8 mouse cellular contexts compared by ENCODE assay signal in genomic region chr17:23843812-23844273, GRCm38 (mm10). TPM values are rescaled to one million over a fixed set of nuclear protein-coding genes. Genes with fewer than 3 reads are reported as not detected.
A peak's percentile ranks its signal among the peaks of the same experiment; 100 is the strongest.
DNase-seq lines count a peak whose midpoint lies in the region; ATAC-seq and TF ChIP-seq lines count a peak whose summit lies in the region.

Gene Prss32, plus strand, starts transcription at chr17:23843855.
Gene Prss41, minus strand, starts transcription at chr17:23844172.

- intact Hi-C loops in left cerebral cortex, postnatal 25 days (cut with DNase I) = loop anchor here (5.0 kb wide), 1 partner anchor 72 kb away; the partner anchor contains the start of gene Flywch1

- peak within 1 kb of the TSS; percentile 24 for H3K4me3 ChIP-seq in heart, embryonic 13.5 days
- no peak within 1 kb of the TSS for H3K4me3 ChIP-seq in kidney, postnatal 0 days (replicated peaks; ENCODE audit: low read depth, low read length)
- H3K4me3 ChIP-seq in spleen, adult 2 months (ENCODE audit: extremely low read depth, insufficient read depth, insufficient read length) = no peak within 1 kb of the TSS

- H3K4me1 ChIP-seq in heart, embryonic 13.5 days = peaks cover 9% of the 10 kb centered on the region; the same call in 1 of the 2 replicates
- H3K4me1 ChIP-seq in kidney, postnatal 0 days (replicated peaks; ENCODE audit: insufficient read depth, low read length) = no peaks in the 10 kb centered on the region
- no peaks in the 10 kb centered on the region for H3K4me1 ChIP-seq in spleen, adult 2 months (ENCODE audit: control insufficient read depth, insufficient read depth, insufficient read length)

- peak; percentile 69 for TF ChIP-seq CTCF in kidney, postnatal 0 days (IDR thresholded peaks at IDR 0.05; ENCODE audit: low read depth)
- TF ChIP-seq CTCF in spleen, adult 2 months (IDR thresholded peaks at IDR 0.05; ENCODE audit: extremely low read depth, insufficient read depth, insufficient read length, insufficient replicate concordance) = peak; percentile 78; the same call in 1 of the 2 replicates

- no peak for TF ChIP-seq POLR2A in spleen, adult 2 months (IDR thresholded peaks at IDR 0.05; ENCODE audit: low read depth, low read length)

- WGBS in heart, embryonic 13.5 days = 7% methylated on average over 19 of the region's 19 CpGs
- 16% methylated on average over 19 of the region's 19 CpGs for WGBS in kidney, postnatal 0 days
- WGBS in spleen, adult 2 months = 32% methylated on average over 19 of the region's 19 CpGs

- peak; percentile 82 for ATAC-seq in CD4-positive, CD25-positive, alpha-beta regulatory T cell, adult 4 months
- ATAC-seq in heart, embryonic 13.5 days (ENCODE audit: extremely low read depth, insufficient number of reproducible peaks, low FRiP score, low TSS enrichment) = no peak
- ATAC-seq in kidney, postnatal 0 days (replicated peaks; ENCODE audit: low FRiP score, low read depth) = peak; percentile 40; the same call in 1 of the 2 replicates

- no peak within 1 kb of the TSS for H3K27ac ChIP-seq in heart, embryonic 13.5 days (replicated peaks)
- H3K27ac ChIP-seq in kidney, postnatal 0 days = no peak within 1 kb of the TSS
- H3K27ac ChIP-seq in spleen, adult 2 months (ENCODE audit: insufficient read depth, low read length) = no peak within 1 kb of the TSS

- H3K4me2 ChIP-seq in heart, embryonic 13.5 days = peak within 1 kb of the TSS; percentile 55
- peak within 1 kb of the TSS; percentile 25 for H3K4me2 ChIP-seq in kidney, postnatal 0 days (ENCODE audit: low read length)

- H3K9me3 ChIP-seq in heart, embryonic 13.5 days = no peaks in the 10 kb centered on the region
- H3K9me3 ChIP-seq in kidney, postnatal 0 days (replicated peaks; ENCODE audit: low read length) = no peaks in the 10 kb centered on the region

- H3K27me3 ChIP-seq in heart, embryonic 13.5 days (replicated peaks) = peaks cover 13% of the 10 kb centered on the region
- H3K27me3 ChIP-seq in kidney, postnatal 0 days (ENCODE audit: insufficient read depth, low read length) = no peaks in the 10 kb centered on the region
- H3K27me3 ChIP-seq in spleen, adult 2 months (ENCODE audit: control insufficient read depth, insufficient read depth, low read length) = 0 out of 2 replicates have a peak, but pooled peaks cover 2% of the 10 kb centered on the region

- H3K36me3 ChIP-seq in heart, embryonic 13.5 days = no peaks in the 10 kb centered on the region
- H3K36me3 ChIP-seq in kidney, postnatal 0 days (ENCODE audit: insufficient read depth, low read length) = no peaks in the 10 kb centered on the region
- no peaks in the 10 kb centered on the region for H3K36me3 ChIP-seq in spleen, adult 2 months (ENCODE audit: control insufficient read depth, insufficient read depth, low read length)

- peak within 1 kb of the TSS; percentile 33; the same call in 1 of the 2 replicates for H3K9ac ChIP-seq in heart, embryonic 13.5 days
- H3K9ac ChIP-seq in kidney, postnatal 0 days (ENCODE audit: low read depth, low read length) = no peak within 1 kb of the TSS

- DNase-seq in ZHBTc4 (ENCODE audit: low read depth, low spot score) = peak; percentile 87
- DNase-seq in embryo, embryonic 11.5 days (ENCODE audit: low read depth, low spot score) = peak; percentile 66
- DNase-seq in kidney, postnatal 0 days (ENCODE audit: low spot score) = peak; percentile 43
- peak; percentile 74 for DNase-seq in lung, postnatal 36 days
- peak in 1 of 2 experiments; percentile 61 for DNase-seq in spleen, adult 2 months (ENCODE audit: low read depth in 1 of 2, low spot score in 2 of 2)
- no peak for DNase-seq in left cerebral cortex, postnatal 25 days (ENCODE audit: low spot score in 2 of 2)

RNA-seq across cellular contexts. Expression of gene Prss32, which starts in this region (rescaled TPM):
- polyA plus RNA-seq in CD4-positive, CD25-positive, alpha-beta regulatory T cell, adult 4 months (2017; shearing (Covaris generic)) = not detected
- 0.15 TPM in 1 of 2 replicates, not detected in the other for polyA plus RNA-seq in heart, embryonic 13.5 days (2015; fragmentation: Nextera tagmentation; extraction: Ambion mirVana)
- not detected in 2 replicates for polyA plus RNA-seq in kidney, postnatal 0 days (2015; fragmentation: Nextera tagmentation; extraction: Ambion mirVana)
- 0.14 TPM in 1 of 2 replicates, not detected in the other for polyA plus RNA-seq in spleen, adult 2 months (2012; rRNA removed)
- not detected for total RNA-seq in left cerebral cortex, postnatal 25 days (2021)

RNA-seq across cellular contexts. Expression of gene Prss41, which starts in this region (rescaled TPM):
- polyA plus RNA-seq in CD4-positive, CD25-positive, alpha-beta regulatory T cell, adult 4 months (2017; shearing (Covaris generic)) = 1 to 10 TPM; 5.6 to 5.7 TPM
- 0.20 and 0.29 TPM in 2 replicates for polyA plus RNA-seq in heart, embryonic 13.5 days (2015; fragmentation: Nextera tagmentation; extraction: Ambion mirVana)
- 2.8 and 3.1 TPM in 2 replicates for polyA plus RNA-seq in kidney, postnatal 0 days (2015; fragmentation: Nextera tagmentation; extraction: Ambion mirVana)
- 0.18 and 0.32 TPM in 2 replicates for polyA plus RNA-seq in spleen, adult 2 months (2012; rRNA removed)
- 1 to 10 TPM; 1.1 to 2.3 TPM for total RNA-seq in left cerebral cortex, postnatal 25 days (2021)

Comparison
In these comparisons a context has a peak if more than half of its experiments do, and no peak if none do; other contexts are left out.
1. DNase-seq: peak in ZHBTc4 (single experiment), embryo, embryonic 11.5 days (single experiment), kidney, postnatal 0 days (single experiment) and lung, postnatal 36 days (single experiment); none in left cerebral cortex, postnatal 25 days (0 of 2).